Mouse (Mus musculus): ENCODE data around the gene Bmx. TPM values are rescaled to one million over a fixed set of nuclear protein-coding genes. Genes with fewer than 3 reads are reported as not detected.

Bmx gene
- total RNA-seq, 2 experiments from 2014 or later: 0.23 to 0.30 TPM

DNA sequence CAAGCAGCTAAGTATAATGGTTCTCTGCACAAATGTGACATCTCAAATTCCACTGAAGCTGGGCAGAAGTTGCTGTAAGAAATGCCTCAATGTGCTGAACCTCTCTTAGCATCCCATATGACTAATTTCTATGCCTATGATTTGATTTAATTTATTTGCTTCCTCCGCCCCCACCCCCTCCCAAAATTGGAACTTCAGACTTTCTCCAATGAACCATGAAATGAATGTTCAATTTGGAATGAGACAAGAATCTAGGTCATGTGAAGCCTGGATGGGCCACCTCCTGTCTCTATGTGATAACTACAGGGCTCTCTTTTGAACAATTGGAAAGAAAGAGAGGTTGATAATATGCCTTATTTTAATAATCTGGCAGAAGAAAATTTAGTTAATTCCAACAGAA, 82.7 kb downstream of the Bmx start:
- no peak for DNase-seq

DNA sequence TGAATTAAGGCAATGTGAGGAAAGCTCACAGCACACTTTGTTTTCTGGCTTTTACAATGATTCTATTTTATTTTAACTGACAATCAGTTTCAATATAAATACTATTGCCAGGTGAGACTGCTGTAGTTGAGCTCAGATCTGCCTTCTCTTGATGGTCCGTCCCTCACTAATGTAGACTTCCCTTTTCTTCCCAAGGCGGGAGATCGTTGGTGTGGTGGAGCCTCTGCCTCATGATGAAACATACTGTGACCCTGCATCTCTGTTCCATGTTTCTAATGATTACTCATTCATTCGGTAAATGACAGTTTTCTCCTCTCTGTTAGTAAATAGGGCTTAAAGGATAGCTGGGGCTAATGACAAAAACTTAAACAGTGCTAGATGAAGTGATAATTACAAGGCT, 84.1 kb downstream of the Bmx start:
- DNase-seq: no peak

DNA sequence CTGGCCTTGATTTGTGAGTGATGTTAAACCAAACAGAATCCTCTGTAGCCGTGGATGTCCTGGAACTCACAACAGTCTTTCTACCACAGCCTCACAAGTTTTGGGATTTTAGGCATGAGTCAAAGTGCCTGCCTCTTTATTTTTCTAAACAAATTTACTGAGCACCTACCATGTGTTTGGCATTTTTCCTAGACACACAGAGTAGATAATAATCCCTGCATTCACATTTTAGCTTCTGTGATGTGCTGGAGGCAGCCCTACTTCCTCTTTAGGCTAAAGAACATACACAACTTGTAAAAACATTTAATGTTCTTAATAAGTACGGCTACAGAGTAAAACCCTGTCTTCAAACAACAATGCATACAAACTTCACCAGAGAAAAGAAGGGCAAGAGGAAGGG, 87.0 kb downstream of the Bmx start:
- no peak for DNase-seq

DNA sequence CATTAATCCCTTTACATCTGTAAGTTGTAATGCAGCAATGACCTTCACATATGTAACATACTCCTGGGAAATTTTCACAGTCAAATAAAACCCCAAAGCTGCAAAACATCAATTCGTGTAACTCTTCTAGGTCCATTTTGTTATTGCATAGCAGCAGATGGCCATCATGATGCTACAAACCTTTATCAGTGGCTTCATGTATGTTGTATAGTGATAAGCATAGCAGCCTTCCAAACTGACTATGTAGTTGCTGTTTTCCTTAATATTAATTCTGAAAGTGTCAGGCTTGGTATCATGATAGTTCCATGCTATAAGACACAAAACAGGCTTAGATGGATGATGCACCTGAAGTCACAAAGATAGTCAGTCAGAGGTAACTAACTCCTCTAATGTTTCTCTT, 93.3 kb downstream of the Bmx start:
- no peak for DNase-seq

DNA sequence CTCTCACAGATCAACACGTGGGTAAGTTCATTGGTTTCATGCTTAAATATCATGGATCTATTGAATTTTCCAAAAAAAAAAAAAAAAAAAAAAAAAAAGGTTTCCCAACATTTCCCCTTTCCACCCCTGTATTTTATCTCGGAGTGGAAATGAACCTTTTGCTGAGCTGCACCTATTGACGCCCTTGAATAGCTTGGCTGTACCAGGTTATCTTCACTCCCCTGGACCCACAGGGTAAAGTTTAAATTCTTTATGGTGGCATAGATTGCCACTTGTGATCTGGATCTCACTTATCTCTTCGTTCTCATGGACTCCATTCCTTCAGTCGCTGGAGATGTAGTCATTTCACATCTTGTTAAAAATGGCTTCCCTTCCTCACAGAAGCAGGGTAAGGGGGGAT, 103.4 kb downstream of the Bmx start:
- DNase-seq: no peak

DNA sequence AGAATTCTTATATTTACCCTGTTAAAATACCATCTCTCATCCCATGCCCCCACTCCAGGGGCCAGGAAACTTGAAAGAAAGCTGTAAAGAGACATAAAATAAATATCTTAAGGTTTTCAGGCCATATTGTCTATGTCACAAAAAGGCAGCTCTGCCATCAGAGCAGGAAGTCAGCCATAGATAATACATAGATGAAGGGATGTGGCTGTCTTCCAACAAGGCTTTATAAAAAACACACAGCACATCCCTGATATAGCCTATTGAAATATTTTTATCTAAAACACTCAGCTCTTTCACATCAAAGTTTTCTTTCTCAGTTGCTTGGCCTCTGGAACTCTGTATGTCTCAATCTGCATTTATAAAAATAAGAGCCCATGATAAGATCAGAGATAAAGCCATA, 104.4 kb downstream of the Bmx start:
- no peak for DNase-seq

DNA sequence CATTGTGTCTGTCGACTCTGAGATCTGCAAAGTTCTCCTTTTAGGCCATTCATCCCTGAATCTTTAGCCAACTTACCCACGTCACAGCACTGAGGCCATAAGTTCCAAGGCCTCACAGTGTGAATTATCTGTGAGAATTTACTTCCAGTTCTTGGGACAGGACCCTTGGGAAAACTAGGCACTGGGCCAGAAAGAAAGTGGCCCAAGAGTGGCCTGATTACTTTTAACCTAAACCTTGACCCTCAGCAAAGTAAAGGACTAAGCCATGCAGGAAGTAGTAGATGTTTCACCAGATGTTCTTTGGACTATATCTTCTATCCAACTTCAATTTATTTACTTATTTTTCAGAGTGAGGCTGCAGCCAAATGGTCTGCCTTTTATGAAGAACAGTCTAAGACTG, 105.3 kb downstream of the Bmx start:
- DNase-seq: no peak

DNA sequence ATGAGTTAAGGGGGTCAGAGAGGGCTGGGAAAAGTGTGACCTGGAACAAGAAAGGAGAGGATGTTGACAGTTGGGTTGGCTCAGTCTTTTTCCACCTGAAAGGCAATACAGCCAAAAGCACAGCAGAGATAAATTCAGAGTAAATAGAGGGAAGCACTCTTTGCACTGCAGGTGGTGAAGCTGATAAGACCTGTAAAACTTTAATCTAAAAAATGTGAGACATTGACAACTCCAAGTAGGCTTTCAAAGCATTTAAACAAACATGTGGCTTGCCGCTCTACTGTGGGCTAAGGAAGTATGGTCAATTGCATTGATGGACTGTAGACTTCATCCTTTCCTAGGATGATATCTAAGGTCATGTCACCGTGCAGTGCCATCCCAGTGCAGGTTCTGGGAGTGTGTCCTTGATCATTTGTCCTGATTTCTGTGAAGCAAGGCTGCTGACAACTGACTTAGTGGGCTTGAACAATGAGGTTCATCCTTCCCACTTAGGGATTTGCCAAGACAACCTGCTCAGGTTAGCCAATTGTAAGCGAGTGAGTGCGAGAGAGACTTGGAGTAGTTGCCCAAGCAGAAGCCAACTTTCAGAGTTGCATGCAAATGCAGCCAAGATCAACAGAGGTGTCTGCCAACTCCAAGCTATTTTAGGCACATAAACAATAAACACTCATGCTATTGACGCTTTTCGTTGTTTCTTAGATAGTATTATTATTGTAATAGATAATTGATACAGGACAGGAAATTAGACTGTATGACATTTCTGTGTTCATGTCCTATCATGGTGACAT, 112.3 kb downstream of the Bmx start:
- DNase-seq: no peak

Other genes starting within 250 kb of the Bmx start
- gene Car5b, start 230.2 kb downstream of the Bmx start, total RNA-seq (2021): 10 to 100 TPM; 17.9 to 41.0 TPM
- 1 to 10 TPM; 6.7 to 6.8 TPM for gene Siah1b, start 181.7 kb downstream of the Bmx start, total RNA-seq (2021)
- gene Cltrn, start 169.4 kb downstream of the Bmx start, total RNA-seq (2021): not detected
- 10 to 100 TPM; 11.4 to 11.5 TPM for gene Ace2, start 118.9 kb downstream of the Bmx start, total RNA-seq (2021)
- 1 to 10 TPM; 3.9 to 4.9 TPM for gene Pir, start 11.2 kb upstream of the Bmx start, total RNA-seq (2021)
- gene Vegfd, start 115.2 kb upstream of the Bmx start, total RNA-seq (2021): 10 to 100 TPM; 31.7 to 59.1 TPM
- gene Piga, start 161.6 kb upstream of the Bmx start, total RNA-seq (2021): 10 to 100 TPM in 1 of 2 experiments, 1 to 10 TPM in 1; 5.9 to 10.2 TPM
- not detected for gene Asb11, start 178.8 kb upstream of the Bmx start, total RNA-seq (2021)
- gene Asb9, start 248.1 kb upstream of the Bmx start, total RNA-seq (2021): not detected